23 mouse cellular contexts compared by ENCODE assay signal in the genomic region with DNA sequence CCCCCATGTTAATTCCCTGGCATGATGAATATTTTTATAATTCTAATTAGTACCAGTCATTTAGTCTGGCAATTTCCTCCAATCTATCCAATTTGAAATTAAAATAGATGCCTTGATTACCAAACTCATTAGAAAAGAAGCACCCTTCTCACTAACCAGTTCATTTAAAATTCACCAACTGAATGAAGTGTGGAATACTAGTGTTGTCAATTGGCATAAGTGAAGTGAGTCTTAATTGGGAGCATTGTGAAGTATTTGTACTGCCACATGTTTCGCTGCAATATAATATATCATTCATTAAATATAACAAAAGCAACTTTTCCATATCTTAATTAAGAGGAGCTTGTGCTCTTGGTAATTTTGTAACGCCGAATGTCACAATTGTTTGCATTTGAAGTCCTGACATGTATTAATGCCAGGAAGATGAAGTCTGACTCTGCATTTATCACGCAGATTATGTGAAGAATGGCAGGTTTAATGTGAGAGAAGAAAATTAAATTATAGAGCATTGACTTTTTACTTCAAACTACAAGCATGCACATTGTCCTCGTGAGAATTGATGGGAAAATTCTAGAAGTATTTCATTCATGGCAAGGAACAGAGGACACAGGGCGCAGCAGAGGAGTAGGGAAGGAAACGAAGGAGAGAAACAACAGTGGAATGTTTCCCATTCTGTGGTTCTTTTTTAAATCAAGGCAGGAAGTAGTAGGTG.
"Had no signal": no experiment of that assay in that cellular context is flagged by ENCODE, and none has a peak within 500 bp of the region (broad histone marks: within the 10 kb centered on the region; RNA-seq: fewer than 3 reads in every experiment).

No protein-coding gene starts in this region.

- H3K36me3 ChIP-seq: limb, embryonic 10.5 days; limb, embryonic 13.5 days; liver, embryonic 12.5 days; liver, embryonic 15.5 days; lung, embryonic 15.5 days; midbrain, embryonic 10.5 days; midbrain, embryonic 13.5 days; neural tube, embryonic 13.5 days; stomach, embryonic 15.5 days had no signal

- H3K27ac ChIP-seq: limb, embryonic 10.5 days; limb, embryonic 13.5 days; liver, embryonic 12.5 days; liver, embryonic 15.5 days; lung, embryonic 15.5 days; midbrain, embryonic 10.5 days; midbrain, embryonic 13.5 days; neural tube, embryonic 13.5 days; stomach, embryonic 15.5 days had no signal

- H3K9ac ChIP-seq: limb, embryonic 13.5 days; liver, embryonic 12.5 days; liver, embryonic 15.5 days; lung, embryonic 15.5 days; midbrain, embryonic 13.5 days; neural tube, embryonic 13.5 days; stomach, embryonic 15.5 days had no signal

- H3K9me3 ChIP-seq: limb, embryonic 10.5 days; limb, embryonic 13.5 days; liver, embryonic 15.5 days; lung, embryonic 15.5 days; midbrain, embryonic 13.5 days; neural tube, embryonic 13.5 days; stomach, embryonic 15.5 days had no signal

- H3K27me3 ChIP-seq: limb, embryonic 13.5 days; liver, embryonic 12.5 days; liver, embryonic 15.5 days; lung, embryonic 15.5 days; megakaryocyte, embryonic 14.5 days; midbrain, embryonic 13.5 days; neural tube, embryonic 13.5 days; stomach, embryonic 15.5 days had no signal

- H3K4me2 ChIP-seq: limb, embryonic 13.5 days; liver, embryonic 12.5 days; liver, embryonic 15.5 days; lung, embryonic 15.5 days; midbrain, embryonic 13.5 days; neural tube, embryonic 13.5 days; stomach, embryonic 15.5 days had no signal

- H3K4me3 ChIP-seq: limb, embryonic 10.5 days; limb, embryonic 13.5 days; liver, embryonic 12.5 days; liver, embryonic 15.5 days; lung, embryonic 15.5 days; megakaryocyte, embryonic 14.5 days; midbrain, embryonic 10.5 days; midbrain, embryonic 13.5 days; myocyte; neural tube, embryonic 13.5 days; stomach, embryonic 15.5 days had no signal

- H3K4me1 ChIP-seq: limb, embryonic 10.5 days; limb, embryonic 13.5 days; liver, embryonic 12.5 days; liver, embryonic 15.5 days; lung, embryonic 15.5 days; megakaryocyte, embryonic 14.5 days; stomach, embryonic 15.5 days had no signal

- ATAC-seq: liver, embryonic 12.5 days; midbrain, embryonic 13.5 days; midbrain, embryonic 16.5 days had no signal

- DNase-seq: kidney, adult 9 months; kidney, postnatal 14 days; kidney, postnatal 4 days; liver; lung, adult 18-20 months; lung, postnatal 10 days; lung, postnatal 36 days; spleen, adult 18-20 months; thymus, adult 18-20 months; thymus, postnatal 14 days; thymus, postnatal 4 days had no signal
